Mouse (Mus musculus): ENCODE measurements around the gene Dnm3.

The Dnm3 gene

DNA sequence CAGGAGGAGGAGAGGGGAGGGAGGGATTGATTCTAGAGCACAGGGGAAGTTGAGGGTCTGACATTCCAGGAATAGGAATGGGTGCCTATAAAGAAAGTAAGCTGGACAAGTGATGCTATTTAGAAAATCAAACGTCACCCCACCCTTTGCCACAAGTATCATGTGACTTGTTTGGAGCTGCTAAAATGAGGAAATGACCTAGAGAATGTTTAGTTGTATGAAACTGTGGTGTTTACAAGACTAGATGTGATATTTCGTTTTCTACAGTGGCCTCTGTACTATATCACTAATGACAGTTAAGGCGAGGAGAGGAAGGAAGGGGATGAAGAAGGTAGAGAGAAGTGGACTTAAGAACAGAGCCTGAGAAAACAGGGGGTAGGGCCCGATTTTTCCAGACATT lies 479.1 kb downstream of the Dnm3 start:
- ATAC-seq (ENCODE audit: low TSS enrichment): no peak

DNA sequence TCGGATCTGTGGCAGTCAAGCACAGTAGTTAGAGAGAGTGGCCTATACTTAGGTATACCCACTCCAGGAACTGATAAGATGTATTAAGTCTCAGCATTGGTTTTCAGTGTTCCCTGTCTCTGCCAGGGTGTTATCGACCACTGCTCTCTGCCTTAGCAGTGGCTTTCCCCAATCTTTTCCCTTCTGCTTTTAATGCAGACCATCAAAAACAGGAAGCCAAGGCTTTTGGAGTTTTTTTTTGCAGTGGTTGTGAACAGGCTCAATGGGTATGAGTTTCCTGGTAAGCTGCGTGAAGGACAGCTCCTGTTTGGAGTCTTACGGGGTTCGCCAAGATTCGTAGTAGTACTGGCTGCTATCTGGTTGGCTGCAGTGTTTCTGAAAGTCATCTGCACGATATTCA lies 485.4 kb downstream of the Dnm3 start:
- no peak for ATAC-seq (ENCODE audit: low TSS enrichment)

DNA sequence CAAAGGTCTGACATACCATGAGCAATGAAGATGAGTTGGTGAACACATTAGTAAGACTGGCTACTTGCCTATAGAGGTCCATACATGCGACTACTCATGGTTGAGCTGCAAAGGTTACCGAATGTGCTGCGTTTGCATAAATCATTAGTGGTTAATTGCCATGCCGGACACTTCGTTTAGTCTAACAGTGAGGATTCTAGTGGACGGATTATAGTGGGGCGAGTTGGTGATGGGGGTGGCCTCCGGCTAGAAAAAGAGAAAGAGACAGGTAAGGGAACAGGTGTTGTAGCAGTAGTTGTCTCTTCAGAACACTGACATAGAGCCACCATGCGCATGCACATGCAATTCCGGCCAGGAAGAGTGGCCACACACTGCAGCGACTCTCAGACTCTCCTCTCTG lies 486.0 kb downstream of the Dnm3 start:
- ATAC-seq (ENCODE audit: low TSS enrichment): no peak

DNA sequence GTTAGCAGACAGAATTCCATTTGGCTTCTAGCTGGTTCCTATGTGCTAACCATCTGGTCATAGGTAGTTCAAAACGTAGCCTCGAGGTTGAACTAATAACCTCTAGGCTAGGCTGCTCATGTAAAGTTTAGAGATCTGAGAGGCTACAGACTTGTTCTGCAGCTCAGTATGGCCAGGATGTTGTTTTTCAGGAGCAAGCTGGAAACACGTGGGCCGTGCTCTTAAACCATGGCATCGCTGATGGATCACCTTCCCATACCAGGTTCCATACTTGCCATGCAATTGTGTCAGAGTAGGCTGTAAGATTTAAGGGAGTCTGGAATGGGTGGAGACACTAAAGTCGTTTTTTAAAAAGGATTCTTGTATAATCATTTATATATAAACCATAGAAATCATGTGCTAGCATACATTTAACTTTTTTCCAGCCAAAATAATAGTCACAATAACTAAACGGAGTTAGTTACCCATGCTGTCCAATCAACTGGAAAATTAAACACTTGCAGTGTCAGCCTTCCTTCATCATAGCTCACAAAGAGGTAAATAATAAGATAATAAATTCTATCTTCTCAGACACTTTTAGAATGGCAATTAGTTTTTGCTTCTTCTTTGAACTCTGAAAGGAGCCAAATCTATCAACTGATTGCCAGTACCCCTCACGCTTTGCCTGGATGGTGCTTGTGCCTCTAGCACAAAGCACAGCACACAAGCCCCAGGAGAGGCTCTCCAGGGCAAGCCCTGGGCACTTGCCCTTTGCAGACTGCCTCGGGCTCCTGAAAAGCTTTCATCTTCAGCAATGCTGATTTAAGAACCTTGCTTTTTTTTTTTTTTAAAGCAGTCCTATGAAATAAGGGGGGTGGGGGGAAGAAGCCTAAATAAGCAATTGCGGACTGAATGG lies 486.9 kb downstream of the Dnm3 start:
- ATAC-seq (ENCODE audit: low TSS enrichment): no peak

DNA sequence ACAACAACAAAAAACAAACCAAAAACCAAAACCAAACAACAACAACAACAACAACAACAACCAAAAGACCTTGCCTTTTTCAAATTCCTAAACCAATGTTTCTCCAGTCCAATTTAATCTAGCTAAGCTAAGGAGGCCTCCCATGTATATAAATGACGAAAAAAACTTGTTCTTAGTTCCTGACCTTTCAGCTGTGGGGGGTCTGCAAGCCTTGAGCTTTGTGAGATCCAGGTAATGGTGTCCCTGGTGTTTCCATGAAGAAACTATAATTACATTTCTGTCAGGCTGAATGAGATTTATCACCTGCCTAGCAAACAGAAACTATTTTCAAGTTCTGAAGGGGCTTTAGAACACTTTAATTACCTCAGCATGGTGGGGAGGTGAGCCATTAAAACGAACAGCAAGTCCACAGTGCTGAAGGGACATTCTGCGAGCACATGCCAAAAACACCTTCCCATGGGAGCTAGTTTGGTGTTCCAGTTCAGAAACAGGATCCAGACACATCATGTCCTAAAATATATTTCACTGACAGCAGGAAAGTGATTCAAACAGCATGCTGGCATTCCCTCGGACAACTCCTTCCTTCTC lies 493.8 kb downstream of the Dnm3 start:
- ATAC-seq (ENCODE audit: low TSS enrichment): no peak

DNA sequence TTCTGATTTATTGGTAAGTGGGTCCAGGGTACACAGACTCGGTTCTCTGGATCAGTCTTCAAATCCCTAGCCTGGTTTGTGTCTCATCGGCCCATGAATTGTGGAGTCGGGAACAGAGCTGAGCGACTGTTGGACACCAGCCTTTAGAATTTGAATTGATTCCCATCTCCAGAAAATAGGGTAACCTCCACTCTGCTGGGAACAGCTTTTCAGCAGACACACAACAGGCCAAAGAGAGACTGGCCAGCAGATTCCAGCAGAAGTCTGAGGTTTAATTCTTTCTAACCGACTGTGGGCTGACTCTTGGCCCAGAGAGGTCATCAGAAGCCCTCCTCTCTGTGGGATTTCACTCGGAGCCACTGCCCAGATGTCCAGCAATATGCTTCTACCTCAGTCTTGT lies 494.4 kb downstream of the Dnm3 start:
- ATAC-seq (ENCODE audit: low TSS enrichment): peak; percentile 45; the same call in 1 of the 2 replicates

DNA sequence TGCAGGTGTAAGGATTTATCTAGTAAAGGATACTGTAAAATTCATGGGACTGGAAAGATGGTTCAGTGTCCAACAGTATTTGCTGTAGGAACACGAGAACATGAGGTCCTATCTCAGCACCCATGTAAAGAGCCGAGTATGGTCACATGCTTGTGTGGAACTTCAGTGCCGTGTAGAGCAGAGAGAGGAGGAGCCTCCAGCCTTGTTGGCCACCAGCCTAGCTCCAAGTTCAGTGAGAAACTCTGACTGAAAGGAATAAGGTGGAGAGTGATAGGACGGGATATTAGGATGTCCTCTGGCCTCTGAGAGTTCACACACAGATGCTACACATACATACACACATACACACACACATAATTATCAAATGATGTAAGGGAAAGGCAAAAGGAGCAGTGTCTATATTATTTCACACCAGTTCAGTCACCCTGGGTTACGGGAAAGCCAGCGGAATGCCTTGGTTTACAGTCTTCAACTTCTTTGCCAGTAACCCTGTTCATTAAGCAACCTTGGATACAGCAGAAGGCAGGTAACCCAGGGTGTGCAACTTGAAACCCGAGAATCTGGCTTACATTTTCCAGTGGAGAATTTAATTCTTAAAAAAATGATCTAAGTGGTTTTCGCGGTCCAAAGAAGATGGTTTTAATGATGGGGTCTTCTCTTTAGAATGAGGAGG lies 497.1 kb downstream of the Dnm3 start:
- no peak for ATAC-seq (ENCODE audit: low TSS enrichment)

DNA sequence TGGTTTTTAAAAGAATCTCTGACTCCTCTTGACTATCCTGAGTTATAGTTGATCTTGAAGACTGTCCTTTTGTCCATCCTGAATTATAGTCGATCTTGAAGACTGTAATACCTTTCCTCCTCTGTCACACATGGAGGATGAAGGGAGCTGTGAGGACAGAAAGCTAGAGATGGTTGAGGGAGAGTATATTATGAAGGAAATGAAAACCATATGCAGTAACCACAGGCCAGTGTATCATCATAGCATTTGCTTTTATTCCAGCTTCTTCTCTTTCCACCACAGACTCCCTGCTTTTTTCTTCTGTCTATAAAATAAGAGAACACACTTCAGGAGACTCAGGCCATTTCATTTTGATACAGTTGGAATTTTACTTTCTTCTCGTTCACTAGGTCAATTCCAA lies 497.8 kb downstream of the Dnm3 start:
- no peak for ATAC-seq (ENCODE audit: low TSS enrichment)

DNA sequence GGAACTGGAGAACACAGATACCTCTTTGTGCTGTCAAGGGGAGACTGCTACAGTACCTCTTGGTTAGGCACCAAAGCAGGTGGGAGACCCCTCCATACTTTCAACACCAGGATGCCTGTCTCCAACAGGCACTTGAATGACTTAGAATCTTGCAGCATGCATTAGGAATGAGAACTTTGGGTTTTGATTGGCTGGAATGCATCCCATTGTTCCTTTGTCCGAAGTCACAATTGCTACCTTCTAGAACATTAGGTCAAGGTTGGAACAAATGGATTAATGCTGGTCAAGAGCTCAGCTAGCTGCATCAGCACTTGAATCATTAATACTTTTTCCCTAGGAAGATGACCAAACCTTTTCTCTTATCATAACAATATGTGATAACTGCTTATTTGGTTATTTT lies 498.3 kb downstream of the Dnm3 start, which contains the start of gene 4930558K02Rik:
TSS of gene 4930558K02Rik (minus strand) at position 101 of the 400 bp plus-strand sequence.
- no peak for ATAC-seq (ENCODE audit: low TSS enrichment)

DNA sequence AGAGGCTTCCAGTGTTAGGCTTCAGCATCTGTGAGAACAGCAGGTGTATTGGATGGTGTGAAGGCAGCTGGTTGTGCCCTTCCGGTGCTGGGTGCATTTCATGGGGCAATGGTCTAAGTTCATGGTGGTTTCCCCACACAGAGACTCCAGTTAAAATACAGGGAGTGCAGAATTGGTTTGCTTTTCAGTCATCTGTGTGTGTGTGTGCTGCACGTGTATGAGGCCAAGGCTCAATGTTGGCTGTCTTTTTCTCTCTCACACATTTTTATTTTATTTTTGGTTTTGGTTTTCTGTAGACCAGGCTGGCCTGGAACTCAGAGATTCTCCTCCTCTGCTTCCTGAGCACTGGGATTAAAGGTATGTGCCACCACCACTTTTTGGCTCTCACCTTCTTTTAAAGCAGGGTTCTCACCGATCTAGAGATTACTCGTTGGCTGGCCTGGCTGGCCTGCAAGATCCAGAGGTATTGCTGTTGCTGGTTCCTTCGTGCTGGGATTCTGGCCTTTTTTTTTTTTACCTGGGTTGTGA lies 499.6 kb downstream of the Dnm3 start:
- ATAC-seq (ENCODE audit: low TSS enrichment): no peak

DNA sequence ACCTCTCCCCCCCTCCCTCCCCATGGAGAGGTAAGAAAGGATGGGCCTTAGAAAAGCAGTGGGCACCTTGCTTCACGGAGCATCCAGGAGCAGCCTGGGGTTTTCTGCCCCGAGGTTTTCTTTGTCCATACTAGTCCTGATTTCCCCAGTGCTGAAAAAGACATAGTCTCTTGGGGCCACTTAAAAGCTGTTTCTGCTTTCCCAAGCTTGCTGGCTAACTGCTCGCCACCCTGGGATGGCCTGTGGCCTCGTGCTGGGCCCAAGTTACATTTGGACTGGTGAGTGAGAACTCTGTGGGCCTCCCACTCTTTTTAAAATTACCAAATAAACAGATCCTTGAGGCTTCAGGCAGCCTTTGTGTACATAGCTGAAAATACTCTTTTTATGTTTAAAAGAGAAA lies 500.5 kb downstream of the Dnm3 start:
- ATAC-seq (ENCODE audit: low TSS enrichment): no peak

DNA sequence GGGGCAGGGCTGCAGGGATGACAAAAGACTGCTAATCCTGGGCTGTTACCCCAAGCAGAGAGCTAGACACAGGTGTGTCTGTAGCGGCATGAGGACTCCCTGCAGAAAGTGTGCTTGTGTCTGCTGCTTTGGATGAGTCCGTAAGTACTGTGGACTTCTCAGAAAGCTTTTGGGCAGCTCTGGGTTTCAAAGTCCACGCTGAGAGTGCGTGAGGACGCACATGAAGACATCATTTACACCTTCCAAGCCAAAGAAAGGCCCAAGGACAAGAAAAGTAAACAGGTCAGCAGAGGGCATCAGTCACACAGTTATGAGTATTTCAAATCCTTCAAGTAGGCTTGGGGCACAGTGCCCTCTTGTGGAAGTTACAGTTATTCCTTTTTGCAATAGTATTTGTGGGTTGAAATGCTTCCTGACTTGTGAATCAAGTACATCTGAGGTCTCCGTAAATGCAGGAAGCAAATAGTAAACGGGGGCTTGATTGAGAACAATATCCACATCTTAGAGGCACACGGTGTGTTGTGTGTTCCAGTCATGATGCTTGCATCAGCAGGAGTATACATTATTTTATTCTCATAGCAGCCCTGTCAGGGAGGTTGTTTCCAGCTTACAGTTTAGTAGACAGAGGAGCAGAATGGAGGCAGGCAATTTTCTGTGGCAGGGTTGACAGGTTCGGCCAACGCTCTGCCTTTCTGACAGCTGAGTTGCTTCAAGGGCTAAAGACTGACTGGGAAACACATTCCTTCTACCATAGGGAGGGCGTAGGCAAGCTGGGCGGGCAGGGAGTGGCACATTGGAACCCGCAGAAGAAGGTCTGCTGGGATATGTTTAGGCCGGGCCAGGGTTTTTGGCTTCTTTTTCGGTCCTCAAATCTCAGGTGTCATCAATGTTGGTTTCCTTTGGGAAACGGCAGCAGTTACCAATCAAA lies 501.3 kb downstream of the Dnm3 start:
- ATAC-seq (ENCODE audit: low TSS enrichment): peak; percentile 89

DNA sequence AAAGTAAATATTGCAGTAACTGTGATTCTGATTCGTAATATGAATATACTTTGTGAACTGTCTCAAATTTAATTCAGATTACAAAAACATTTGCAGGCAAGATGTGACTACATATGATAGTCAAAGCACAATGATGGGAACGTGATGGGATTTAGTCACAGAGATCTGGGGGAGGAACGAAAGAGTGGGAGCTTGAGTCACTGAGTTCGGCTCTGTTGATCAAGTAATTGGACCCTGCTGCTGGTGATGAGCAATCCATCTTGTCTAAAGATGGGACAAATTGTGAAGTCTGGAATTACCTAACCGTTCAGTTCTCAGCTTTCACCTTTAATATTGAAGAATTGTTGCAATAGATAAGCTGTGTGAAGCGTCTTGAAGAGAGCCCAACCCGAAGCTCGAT lies 505.6 kb downstream of the Dnm3 start:
- ATAC-seq (ENCODE audit: low TSS enrichment): no peak

DNA sequence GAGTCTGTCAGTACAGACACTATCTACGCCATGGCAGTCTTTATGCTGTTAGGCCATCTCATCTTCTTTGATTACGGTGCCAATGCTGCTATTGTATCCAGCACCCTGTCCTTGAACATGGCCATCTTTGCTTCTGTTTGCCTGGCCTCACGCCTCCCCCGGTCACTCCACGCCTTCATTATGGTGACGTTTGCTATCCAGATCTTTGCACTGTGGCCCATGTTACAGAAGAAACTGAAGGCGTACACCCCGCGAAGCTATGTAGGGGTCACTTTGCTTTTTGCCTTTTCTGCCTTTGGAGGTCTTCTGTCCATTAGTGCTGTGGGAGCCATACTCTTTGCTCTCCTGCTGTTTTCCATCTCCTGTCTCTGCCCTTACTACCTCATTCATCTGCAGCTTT lies 507.0 kb downstream of the Dnm3 start:
- no peak for ATAC-seq (ENCODE audit: low TSS enrichment)

DNA sequence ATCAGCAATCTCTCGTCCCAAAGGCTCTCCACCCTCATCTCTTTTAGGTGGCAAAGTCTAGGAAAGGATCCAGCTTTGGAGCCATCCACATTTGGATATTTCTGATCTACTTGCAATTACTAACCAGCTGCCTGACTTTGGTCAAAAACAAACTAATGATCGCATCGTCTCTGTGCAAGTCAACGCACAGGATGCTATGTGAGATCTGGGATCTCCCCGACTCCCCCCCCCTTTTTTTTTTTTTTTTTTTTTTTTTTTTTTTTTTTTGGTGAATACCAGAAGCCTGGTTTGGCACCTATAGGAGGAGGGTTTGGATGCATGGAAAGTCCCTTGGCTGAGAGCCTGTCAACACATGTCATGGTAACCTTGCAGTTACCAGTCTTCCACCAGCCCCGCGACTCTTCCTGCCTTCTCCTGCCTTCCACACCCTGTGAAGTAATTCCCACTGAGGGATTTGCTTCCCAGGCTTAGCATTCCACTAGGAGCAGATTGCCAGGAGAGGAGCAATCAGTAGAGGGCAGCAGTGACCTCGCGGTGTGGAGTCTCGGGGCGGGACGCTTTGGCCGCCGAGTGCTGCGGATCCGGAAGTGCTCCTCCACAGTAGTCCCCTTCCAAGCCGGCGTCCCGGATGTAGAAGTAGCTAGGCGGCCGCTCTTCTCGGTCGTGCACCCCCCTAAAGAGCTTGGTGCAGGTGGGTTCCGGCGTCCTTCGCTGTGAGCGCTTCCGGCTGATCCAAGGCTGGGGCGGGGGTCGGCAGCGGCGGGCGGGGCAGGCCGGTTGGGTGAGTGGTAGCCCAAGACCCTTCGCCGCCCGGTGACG lies 509.0 kb downstream of the Dnm3 start, which contains the start of gene Pigc:
TSS of gene Pigc (plus strand) at position 598 of the 819 bp plus-strand sequence.
- peak; percentile 99 for ATAC-seq (ENCODE audit: low TSS enrichment)

DNA sequence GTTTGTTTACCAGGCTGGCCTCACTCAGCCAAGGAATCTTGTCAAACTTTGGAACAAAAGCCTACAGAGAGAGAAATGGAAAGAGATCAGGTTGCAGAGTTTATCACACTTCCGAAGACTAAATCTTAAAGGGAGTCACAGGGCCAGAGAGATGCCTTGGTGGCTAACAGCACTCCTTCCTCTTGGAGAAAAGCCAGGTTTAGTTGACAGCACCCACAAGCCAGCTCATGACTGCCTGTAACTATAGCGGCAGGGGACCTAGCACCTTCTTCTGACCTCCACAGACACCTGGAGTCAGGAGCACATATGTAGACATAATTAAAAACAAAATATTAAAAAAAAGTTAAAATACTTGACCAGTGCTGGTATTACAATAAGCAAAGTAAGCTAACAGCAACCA lies 509.9 kb downstream of the Dnm3 start:
- ATAC-seq (ENCODE audit: low TSS enrichment): no peak

DNA sequence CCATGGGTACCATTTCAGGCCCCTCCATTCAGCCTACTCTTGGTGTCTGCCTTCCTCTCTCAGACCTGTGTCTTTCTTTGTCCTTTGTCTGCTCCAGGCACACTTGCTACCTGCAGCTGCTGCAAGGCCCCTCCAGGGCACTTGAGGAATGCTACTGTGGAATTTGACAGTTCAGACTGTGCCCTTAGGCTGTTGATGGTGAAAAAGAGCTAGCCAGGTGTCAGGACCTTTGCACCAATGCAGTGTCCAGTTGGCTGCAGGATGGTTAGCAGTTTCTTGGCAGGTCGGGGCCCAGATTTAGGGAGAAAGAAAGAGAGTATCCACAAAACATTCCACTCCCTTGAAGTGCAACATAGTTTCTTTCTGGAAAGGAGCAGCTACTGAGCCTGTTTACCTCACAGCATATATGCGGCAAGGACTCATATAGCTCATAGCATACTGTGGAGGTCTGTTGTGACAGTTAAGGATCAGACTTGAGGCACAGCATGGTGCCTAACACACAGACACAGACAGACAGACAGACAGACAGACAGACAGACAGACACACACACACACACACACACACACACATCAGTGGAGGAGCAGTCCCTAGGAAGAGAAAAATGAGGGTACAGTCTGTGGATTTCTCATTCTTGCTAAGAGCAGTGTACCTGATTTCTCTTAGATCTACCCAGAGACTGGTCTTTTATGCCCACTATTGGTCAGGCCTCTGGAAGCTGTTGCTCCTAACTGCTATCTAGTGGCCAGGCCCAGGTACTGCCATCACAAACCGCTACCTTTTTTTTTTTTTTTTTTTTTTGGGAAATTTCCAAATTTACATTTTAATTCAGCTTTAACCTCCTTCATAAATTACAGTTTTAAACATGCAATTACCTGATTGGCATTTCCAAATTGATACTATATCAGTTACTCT lies 515.1 kb downstream of the Dnm3 start:
- peak; percentile 73 for ATAC-seq (ENCODE audit: low TSS enrichment)

DNA sequence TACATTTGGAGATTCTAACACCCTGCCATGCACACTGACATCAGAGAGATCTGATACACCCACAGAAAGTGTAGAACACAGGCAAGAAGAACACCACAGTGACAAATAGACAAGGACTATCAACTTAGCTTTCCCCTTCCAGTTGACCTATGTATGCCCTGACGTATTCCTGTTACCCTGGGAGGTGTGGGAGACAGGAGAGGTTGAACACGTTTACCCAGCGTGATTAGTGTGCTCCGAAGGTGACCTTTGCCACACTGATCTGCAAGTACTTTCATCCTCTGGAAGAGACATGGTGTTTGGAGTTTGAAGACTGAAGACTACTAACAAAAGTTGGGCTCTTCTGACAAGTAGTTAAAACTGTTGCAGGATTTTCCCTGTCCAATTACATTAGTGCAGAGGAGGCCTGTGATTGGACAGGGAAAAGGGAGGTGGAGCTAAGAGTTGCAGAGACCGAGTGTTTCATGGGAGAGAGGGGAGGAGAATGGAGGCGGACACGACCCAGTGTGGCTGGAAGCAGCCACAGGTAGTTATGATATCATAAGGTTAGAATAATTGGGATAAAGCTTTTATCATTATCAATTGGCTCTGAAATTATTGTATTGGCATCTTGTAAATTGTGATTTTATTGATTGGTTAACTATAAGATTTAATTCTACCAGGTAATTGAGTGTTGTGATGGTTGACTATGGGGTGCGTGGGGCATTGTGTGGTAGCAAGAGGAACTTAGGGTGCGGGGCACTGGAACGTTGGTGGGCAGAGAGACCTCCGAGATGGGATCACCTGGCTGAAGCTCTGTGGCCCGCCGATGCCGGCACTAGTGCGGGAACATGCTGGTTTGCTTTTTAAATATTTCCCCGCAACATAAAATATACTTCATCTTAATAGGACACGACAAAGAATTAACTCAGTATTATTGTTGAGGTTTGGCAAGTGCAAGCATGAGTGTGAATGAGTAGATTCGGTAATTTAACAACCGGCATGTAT lies 519.6 kb downstream of the Dnm3 start:
- ATAC-seq (ENCODE audit: low TSS enrichment): no peak
